Mouse (Mus musculus): ENCODE measurements around the gene Ppp3cb. TPM values are rescaled to one million over a fixed set of nuclear protein-coding genes. Genes with fewer than 3 reads are reported as not detected.

Gene Ppp3cb
- polyA plus RNA-seq, 1 experiment: 35.0 TPM

DNA sequence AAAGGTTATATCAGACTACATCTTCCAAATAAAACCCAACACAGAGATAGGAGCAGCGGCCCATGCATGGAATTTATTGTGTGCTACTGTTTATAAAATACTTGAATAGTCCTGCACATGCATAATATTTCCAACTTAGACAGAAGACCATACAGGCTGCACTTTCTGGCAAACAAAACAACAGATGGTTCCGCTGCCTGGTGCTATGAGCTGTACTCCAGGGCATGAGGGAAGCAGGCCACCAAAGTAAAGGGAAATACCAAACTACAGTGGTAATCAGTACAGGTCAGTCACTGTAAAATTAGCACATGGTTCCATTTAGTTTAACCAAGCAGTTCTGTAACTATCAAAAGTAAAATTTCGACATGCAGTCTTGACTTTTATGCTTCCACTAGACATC is 46.4 kb downstream of the Ppp3cb start:
- Histone ChIP-seq H3K4me3 (replicated peaks; ENCODE audit: control insufficient read depth, low read depth, low read length) (no peak overlapping the region), H3K4me1 (ENCODE audit: control insufficient read depth, insufficient read depth, low read length) (no peaks in the 10 kb centered on the region; the same call in 1 of the 2 replicates), H3K27ac (ENCODE audit: control insufficient read depth, insufficient read depth, low read depth, low read length, poor library complexity) (no peak overlapping the region)
- TF ChIP-seq POLR2A (IDR thresholded peaks at IDR 0.05; ENCODE audit: borderline replicate concordance, control insufficient read depth, low read depth, low read length) (no peak), CTCF (IDR thresholded peaks at IDR 0.05; ENCODE audit: control insufficient read depth, insufficient read depth, low read length) (no peak)
- WGBS: 93% methylated on average over 3 of the region's 3 CpGs

DNA sequence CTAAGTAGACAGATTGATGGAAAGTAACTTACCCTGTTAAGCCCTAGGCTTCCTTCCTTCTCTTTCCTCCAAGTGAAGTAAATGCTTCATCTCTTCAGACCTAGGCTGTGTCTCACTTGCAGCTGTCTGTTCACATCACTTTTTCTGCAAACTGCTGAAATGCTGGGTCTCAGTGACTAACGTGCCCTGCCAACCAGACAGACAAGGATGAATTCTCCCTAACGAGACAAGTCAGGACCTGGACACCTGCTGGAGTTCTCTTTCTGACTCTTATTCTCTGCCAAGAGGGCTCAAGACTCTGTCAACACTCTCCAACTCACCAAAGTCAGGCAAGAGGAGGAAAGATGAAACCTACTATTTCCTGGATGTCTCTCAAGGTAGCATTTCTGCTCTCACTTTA is 49.8 kb downstream of the Ppp3cb start, which contains the start of gene Mss51:
Mss51 (minus strand) TSS at position 299 of the 400 bp plus-strand sequence.
- H3K27ac ChIP-seq (ENCODE audit: control insufficient read depth, insufficient read depth, low read depth, low read length, poor library complexity): no peak within 1 kb of the TSS
- no peaks in the 10 kb centered on the region for H3K4me1 ChIP-seq (ENCODE audit: control insufficient read depth, insufficient read depth, low read length)
- WGBS: 88% methylated on average over 2 of the region's 2 CpGs
- no peak within 1 kb of the TSS for H3K4me3 ChIP-seq (replicated peaks; ENCODE audit: control insufficient read depth, low read depth, low read length)
- no peak for TF ChIP-seq CTCF (IDR thresholded peaks at IDR 0.05; ENCODE audit: control insufficient read depth, insufficient read depth, low read length)
- no peak for TF ChIP-seq POLR2A (IDR thresholded peaks at IDR 0.05; ENCODE audit: borderline replicate concordance, control insufficient read depth, low read depth, low read length)

DNA sequence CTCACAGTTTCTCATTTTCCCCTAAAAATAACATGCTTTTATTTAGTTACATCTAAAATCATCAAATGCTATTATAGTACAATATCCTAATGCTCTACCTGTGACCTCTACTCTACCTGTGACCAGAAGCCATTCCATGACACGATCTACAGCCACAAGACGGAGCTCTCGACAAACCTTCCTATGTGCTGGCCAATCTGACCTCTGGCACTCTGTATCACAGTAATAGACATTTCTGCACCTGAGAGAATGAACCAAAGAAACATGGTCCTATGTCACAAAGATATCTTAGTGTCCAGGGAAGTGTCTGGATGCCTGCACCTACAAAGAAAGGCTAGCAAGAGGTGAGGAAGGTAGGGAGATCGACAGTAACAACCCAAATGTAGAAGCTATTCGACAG is 60.3 kb downstream of the Ppp3cb start:
- no peak overlapping the region for H3K4me3 ChIP-seq (replicated peaks; ENCODE audit: control insufficient read depth, low read depth, low read length)
- H3K27ac ChIP-seq (ENCODE audit: control insufficient read depth, insufficient read depth, low read depth, low read length, poor library complexity): no peak overlapping the region
- WGBS: 93% methylated on average over 5 of the region's 5 CpGs
- TF ChIP-seq CTCF (IDR thresholded peaks at IDR 0.05; ENCODE audit: control insufficient read depth, insufficient read depth, low read length): no peak
- no peak for TF ChIP-seq POLR2A (IDR thresholded peaks at IDR 0.05; ENCODE audit: borderline replicate concordance, control insufficient read depth, low read depth, low read length)
- H3K4me1 ChIP-seq (ENCODE audit: control insufficient read depth, insufficient read depth, low read length): no peaks in the 10 kb centered on the region

GRCm38 (mm10) chr14:20482051-20482751 is 64.2 kb downstream of the Ppp3cb start:
- no peak for TF ChIP-seq POLR2A (IDR thresholded peaks at IDR 0.05; ENCODE audit: borderline replicate concordance, control insufficient read depth, low read depth, low read length)
- no peak for TF ChIP-seq CTCF (IDR thresholded peaks at IDR 0.05; ENCODE audit: control insufficient read depth, insufficient read depth, low read length)
- Histone ChIP-seq H3K4me1 (ENCODE audit: control insufficient read depth, insufficient read depth, low read length) (no peaks in the 10 kb centered on the region; the same call in 1 of the 2 replicates), H3K27ac (ENCODE audit: control insufficient read depth, insufficient read depth, low read depth, low read length, poor library complexity) (no peak overlapping the region), H3K4me3 (replicated peaks; ENCODE audit: control insufficient read depth, low read depth, low read length) (no peak overlapping the region)
- WGBS: 72% methylated on average over 7 of the region's 7 CpGs

- no peak for TF ChIP-seq POLR2A (IDR thresholded peaks at IDR 0.05; ENCODE audit: borderline replicate concordance, control insufficient read depth, low read depth, low read length)
- no peak for TF ChIP-seq CTCF (IDR thresholded peaks at IDR 0.05; ENCODE audit: control insufficient read depth, insufficient read depth, low read length)
- Histone ChIP-seq H3K4me3 (replicated peaks; ENCODE audit: control insufficient read depth, low read depth, low read length) (no peak overlapping the region), H3K4me1 (ENCODE audit: control insufficient read depth, insufficient read depth, low read length) (no peaks in the 10 kb centered on the region; the same call in 1 of the 2 replicates), H3K27ac (ENCODE audit: control insufficient read depth, insufficient read depth, low read depth, low read length, poor library complexity) (no peak overlapping the region)
- WGBS: 35% methylated on average over 5 of the region's 5 CpGs
These were observed 65.2 kb downstream of the Ppp3cb start for GRCm38 (mm10) chr14:20481211-20481610.

- H3K27ac ChIP-seq (ENCODE audit: control insufficient read depth, insufficient read depth, low read depth, low read length, poor library complexity): no peak overlapping the region
- 89% methylated on average over 1 of the region's 1 CpGs for WGBS
- peak overlapping the region; percentile 98 for H3K4me3 ChIP-seq (replicated peaks; ENCODE audit: control insufficient read depth, low read depth, low read length)
- no peaks in the 10 kb centered on the region; the same call in 1 of the 2 replicates for H3K4me1 ChIP-seq (ENCODE audit: control insufficient read depth, insufficient read depth, low read length)
- TF ChIP-seq CTCF (IDR thresholded peaks at IDR 0.05; ENCODE audit: control insufficient read depth, insufficient read depth, low read length) (no peak), POLR2A (IDR thresholded peaks at IDR 0.05; ENCODE audit: borderline replicate concordance, control insufficient read depth, low read depth, low read length) (no peak)
These were observed 66.2 kb downstream of the Ppp3cb start for GRCm38 (mm10) chr14:20480195-20480579.

- peak within 1 kb of the TSS; percentile 98 for H3K4me3 ChIP-seq (replicated peaks; ENCODE audit: control insufficient read depth, low read depth, low read length)
- H3K27ac ChIP-seq (ENCODE audit: control insufficient read depth, insufficient read depth, low read depth, low read length, poor library complexity): peak within 1 kb of the TSS; percentile 84
- TF ChIP-seq POLR2A (IDR thresholded peaks at IDR 0.05; ENCODE audit: borderline replicate concordance, control insufficient read depth, low read depth, low read length): peak; percentile 73
- TF ChIP-seq CTCF (IDR thresholded peaks at IDR 0.05; ENCODE audit: control insufficient read depth, insufficient read depth, low read length): peak; percentile 1; the same call in 1 of the 2 replicates
- H3K4me1 ChIP-seq (ENCODE audit: control insufficient read depth, insufficient read depth, low read length): no peaks in the 10 kb centered on the region; the same call in 1 of the 2 replicates
- under 1% methylated on average over 48 of the region's 48 CpGs for WGBS
These were observed 66.8 kb downstream of the Ppp3cb start, which contains the start of gene Anxa7 for GRCm38 (mm10) chr14:20479291-20480194. Gene Anxa7 (minus strand): TSS chr14:20480133.

DNA sequence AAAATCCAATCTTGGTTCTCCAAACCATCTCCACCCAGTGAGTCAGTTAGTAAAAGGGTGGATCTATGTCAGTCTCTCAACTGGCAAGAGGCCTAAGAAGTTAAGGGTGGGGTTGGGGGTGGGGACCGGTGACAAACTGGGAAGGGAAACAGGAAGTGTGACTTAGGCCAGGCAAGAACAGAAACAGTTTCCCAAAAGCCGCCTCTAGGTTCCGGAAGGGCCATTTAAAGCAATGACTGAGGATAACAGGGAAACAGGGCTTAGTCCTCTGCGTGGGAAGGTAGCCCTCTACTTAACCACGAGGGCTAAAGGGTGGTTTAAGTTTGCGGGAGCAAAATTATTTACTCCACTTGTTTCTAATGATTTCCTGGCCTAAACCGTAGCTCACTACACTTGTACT is 67.6 kb downstream of the Ppp3cb start:
- H3K27ac ChIP-seq (ENCODE audit: control insufficient read depth, insufficient read depth, low read depth, low read length, poor library complexity): peak overlapping the region; percentile 61; the same call in 1 of the 2 replicates
- no peaks in the 10 kb centered on the region; the same call in 1 of the 2 replicates for H3K4me1 ChIP-seq (ENCODE audit: control insufficient read depth, insufficient read depth, low read length)
- peak overlapping the region; percentile 98 for H3K4me3 ChIP-seq (replicated peaks; ENCODE audit: control insufficient read depth, low read depth, low read length)
- 0% methylated on average over 7 of the region's 7 CpGs for WGBS
- TF ChIP-seq CTCF (IDR thresholded peaks at IDR 0.05; ENCODE audit: control insufficient read depth, insufficient read depth, low read length) (no peak), POLR2A (IDR thresholded peaks at IDR 0.05; ENCODE audit: borderline replicate concordance, control insufficient read depth, low read depth, low read length) (no peak)

Data from bone marrow, adult 2 months (tissue).